Mouse (Mus musculus) cortical plate, adult 2 months (tissue): ENCODE measurements around the gene Dok7. TPM values are rescaled to one million over a fixed set of nuclear protein-coding genes. Genes with fewer than 3 reads are reported as not detected.

Source experiments
- H3K27ac ChIP-seq: fragments of 200-500 bp; 2 replicates; pipeline ENCODE4 v1.5.1; 2012; ENCODE audit warnings: low read length, control low read depth, inconsistent platforms; ENCODE audit not compliant: insufficient read depth
- H3K4me1 ChIP-seq: fragments of 200-500 bp; 2 replicates; pipeline ENCODE4 v1.6.1; 2011; ENCODE audit warnings: low read length; ENCODE audit not compliant: control insufficient read depth, insufficient read depth
- H3K4me3 ChIP-seq: fragments of 200-500 bp; 2 replicates; pipeline ENCODE4 v1.5.1; 2011; ENCODE audit warnings: mild to moderate bottlenecking, low read length, control low read depth; ENCODE audit not compliant: insufficient read depth
- CTCF ChIP-seq: fragments of 200-500 bp; IDR thresholded peaks from 2 replicates; pipeline ENCODE4 v1.5.1; 2011; ENCODE audit warnings: mild to moderate bottlenecking, control low read depth, low read length; ENCODE audit not compliant: insufficient read depth; ENCODE audit errors: extremely low read depth
- POLR2A ChIP-seq: fragments of 200-500 bp; IDR thresholded peaks from 2 replicates; pipeline ENCODE4 v1.6.1; 2011; ENCODE audit warnings: mild to moderate bottlenecking, low read length, control low read depth; ENCODE audit not compliant: insufficient read depth; ENCODE audit errors: extremely low read depth
- polyA plus RNA-seq: library from polyadenylated mRNA; depleted of rRNA; stranded (reverse); fragments of >200 nt; gene quantifications from 2 replicates; pipeline ENCODE4 v1.2.3, GENCODE M21; 2012; rRNA removed

Gene Dok7
- polyA plus RNA-seq = 17.1 and 17.7 TPM in 2 replicates

DNA sequence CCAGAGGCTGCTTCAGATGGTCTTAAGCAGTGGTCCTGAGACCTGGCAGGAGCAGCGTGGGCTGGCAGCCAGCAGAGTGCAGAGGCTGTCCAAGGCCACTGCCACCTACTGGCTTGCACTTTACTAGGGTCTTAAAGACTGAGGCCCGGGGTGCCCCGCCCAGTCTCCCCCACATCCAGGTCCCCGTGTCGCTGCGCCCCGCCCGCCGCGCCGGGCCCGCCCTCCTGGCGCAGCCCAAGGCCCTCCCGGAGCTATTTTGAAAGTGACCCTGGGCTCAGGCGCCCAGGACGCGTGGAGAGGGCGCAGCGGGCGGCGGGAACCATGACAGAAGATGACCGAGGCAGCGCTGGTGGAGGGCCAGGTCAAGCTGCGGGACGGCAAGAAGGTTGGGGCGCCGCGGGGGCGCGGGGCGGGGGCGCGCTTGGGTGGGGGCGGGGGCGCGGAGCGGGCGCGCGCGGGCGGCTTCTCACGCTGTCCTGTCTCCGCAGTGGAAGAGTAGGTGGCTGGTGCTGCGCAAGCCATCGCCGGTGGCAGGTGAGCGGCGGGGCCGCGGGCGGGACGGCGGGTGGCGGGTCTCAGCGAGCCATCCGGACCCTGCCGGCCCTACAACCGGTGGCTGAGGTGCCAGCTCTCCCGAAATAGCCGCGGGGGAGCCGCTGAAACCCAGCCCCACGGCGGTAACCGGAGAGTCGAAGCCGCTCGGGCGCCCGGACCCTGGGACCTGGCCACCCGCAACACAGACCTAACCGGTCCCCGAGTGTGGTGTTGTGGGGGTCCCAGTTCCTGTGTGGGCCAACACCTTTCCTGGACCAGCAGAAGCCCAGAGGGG, at the start of gene Dok7:
Dok7 (plus strand) TSS at position 163 of the 829 bp plus-strand sequence.
- no peak within 1 kb of the TSS for H3K27ac ChIP-seq

DNA sequence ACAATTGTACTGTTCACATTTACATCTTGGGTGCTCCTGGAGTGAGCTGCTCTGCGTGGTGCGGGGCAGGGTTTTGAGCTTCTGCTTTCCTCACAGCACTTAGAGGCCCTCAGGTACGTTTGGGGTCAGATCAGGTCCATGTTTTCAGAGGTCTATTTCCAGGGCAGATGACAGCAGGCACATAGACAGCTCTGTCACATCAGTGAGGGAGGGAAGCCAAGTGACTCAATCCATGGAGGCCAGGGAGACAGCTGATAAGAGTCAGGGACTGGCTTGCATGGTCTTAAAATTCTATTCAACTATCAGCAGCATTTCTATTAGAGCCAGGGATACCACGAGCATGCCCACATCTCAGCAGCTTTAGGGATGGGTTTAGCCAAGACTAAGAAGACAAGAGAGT, 47.4 kb upstream of the Dok7 start:
- TF ChIP-seq POLR2A (no peak), CTCF (no peak)
- Histone ChIP-seq H3K4me1 (no peaks in the 10 kb centered on the region; the same call in 1 of the 2 replicates), H3K27ac (no peak overlapping the region), H3K4me3 (no peak overlapping the region)

More for the DNA sequence above, at the start of gene Dok7:
- TF ChIP-seq POLR2A = no peak
- Histone ChIP-seq H3K4me3 (peak within 1 kb of the TSS; percentile 82), H3K4me1 (peaks cover 5% of the 10 kb centered on the region)

DNA sequence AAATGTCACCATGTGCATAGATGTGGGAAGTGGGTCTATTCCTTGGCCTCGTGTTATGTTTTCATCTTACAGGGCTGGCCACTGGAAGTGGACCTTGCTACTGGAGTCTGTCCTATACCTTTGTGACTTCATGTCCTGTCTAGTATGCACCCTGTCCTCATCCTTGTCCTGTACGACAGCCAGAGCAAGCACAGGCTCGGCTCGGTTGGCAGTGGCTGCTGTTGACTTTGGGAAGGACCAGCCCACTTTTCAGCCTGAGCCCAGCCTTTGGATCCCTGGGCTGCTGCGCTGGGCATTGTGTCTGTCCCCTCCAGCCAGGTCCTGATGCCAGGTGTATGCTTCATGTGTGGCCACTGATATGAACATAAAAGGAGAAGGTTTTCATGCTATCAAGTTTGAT, 45.9 kb upstream of the Dok7 start:
- Histone ChIP-seq H3K27ac (no peak overlapping the region), H3K4me3 (no peak overlapping the region), H3K4me1 (no peaks in the 10 kb centered on the region)
- TF ChIP-seq CTCF (no peak), POLR2A (no peak)

GRCm38 (mm10) chr5:35011156-35011923, 45.2 kb upstream of the Dok7 start:
- Histone ChIP-seq H3K4me3 (no peak overlapping the region), H3K4me1 (no peaks in the 10 kb centered on the region), H3K27ac (no peak overlapping the region)
- TF ChIP-seq POLR2A (no peak), CTCF (no peak)

- TF ChIP-seq CTCF = no peak
- no peak for TF ChIP-seq POLR2A
- H3K4me3 ChIP-seq = no peak overlapping the region
- H3K27ac ChIP-seq = no peak overlapping the region
- peaks cover 3% of the 10 kb centered on the region; the same call in 1 of the 2 replicates for H3K4me1 ChIP-seq
Observed at GRCm38 (mm10) chr5:35014036-35014435, 42.5 kb upstream of the Dok7 start.

GRCm38 (mm10) chr5:35019673-35020300, 36.8 kb upstream of the Dok7 start:
- Histone ChIP-seq H3K4me1 (peaks cover 11% of the 10 kb centered on the region), H3K27ac (no peak overlapping the region), H3K4me3 (no peak overlapping the region)
- TF ChIP-seq CTCF (no peak), POLR2A (no peak)

- Histone ChIP-seq H3K4me3 (no peak overlapping the region), H3K4me1 (peaks cover 11% of the 10 kb centered on the region), H3K27ac (no peak overlapping the region)
- TF ChIP-seq CTCF (no peak), POLR2A (no peak)
Observed at GRCm38 (mm10) chr5:35020410-35021241, 35.9 kb upstream of the Dok7 start.

GRCm38 (mm10) chr5:35024975-35025374, 31.6 kb upstream of the Dok7 start:
- peaks cover 4% of the 10 kb centered on the region for H3K4me1 ChIP-seq
- TF ChIP-seq CTCF (peak; percentile 62), POLR2A (no peak)
- H3K27ac ChIP-seq = no peak overlapping the region
- H3K4me3 ChIP-seq = no peak overlapping the region

- TF ChIP-seq CTCF (no peak), POLR2A (no peak)
- no peaks in the 10 kb centered on the region for H3K4me1 ChIP-seq
- H3K4me3 ChIP-seq = no peak overlapping the region
- H3K27ac ChIP-seq = no peak overlapping the region
Observed at GRCm38 (mm10) chr5:35029303-35029702, 27.3 kb upstream of the Dok7 start.
